Comparison of ENCODE assay signal across 8 mouse cellular contexts in the genomic region with DNA sequence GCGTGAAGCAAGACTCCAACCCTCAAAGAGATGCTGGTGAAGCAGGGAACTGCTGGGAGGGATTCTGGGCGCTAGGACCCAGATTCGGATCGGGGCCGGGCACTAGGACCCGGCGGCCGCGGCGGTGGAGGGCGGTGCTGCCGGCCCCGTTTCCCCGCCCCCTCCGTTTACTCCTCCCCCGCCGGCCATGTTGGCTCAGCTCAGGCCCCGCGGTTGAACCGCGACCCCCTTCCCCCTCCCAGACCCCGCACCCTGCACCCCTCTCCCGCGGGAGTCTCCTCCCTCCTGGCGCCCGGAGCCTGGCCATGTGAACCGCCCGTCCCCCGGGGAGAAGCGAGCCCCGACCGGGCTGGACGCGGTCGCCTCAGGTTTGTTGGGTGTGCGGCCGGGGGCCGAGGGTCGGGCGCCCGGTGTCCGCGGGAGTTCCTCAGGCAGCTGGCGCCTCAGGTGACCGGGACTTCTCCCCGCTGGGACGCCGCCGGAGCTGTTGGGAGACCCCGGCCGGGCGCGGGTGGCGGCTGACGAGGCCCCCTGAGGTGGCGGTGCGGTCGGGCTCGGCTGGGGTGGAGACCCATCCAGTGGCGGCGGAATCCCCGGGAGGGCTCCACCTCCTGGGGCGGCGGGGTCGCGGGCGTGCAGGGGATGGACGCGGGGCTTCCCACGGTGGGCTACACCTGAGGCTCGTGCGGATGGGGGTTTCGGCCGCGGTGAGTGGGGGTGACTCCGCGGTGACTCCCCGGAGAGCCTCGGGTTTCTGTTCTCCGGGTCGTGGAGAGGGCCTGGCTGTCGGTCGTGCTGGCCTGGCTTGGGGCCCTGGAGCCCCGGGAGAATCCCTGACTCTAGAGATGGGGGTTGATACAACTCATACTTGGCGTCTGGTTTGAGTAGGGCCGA. TPM values are rescaled to one million over a fixed set of nuclear protein-coding genes. Genes with fewer than 3 reads are reported as not detected.
A peak's percentile ranks its signal among the peaks of the same experiment; 100 is the strongest.
DNase-seq lines count a peak whose midpoint lies in the region; ATAC-seq lines count a peak whose summit lies in the region.

No protein-coding gene starts in this region.

- DNase-seq in 416B (ENCODE audit: low read depth): peak; percentile 80
- peak; percentile 90 to 93 for DNase-seq in adrenal gland, postnatal 36 days
- peak; percentile 67 for DNase-seq in heart, adult 8-10 months (ENCODE audit: low spot score)
- DNase-seq in kidney, adult 8-10 months: peak; percentile 54 to 71
- peak; percentile 63 to 76 for DNase-seq in natural killer cell, adult 2 months (ENCODE audit: low spot score in 2 of 2)

- H3K9me3 ChIP-seq in embryonic facial prominence, embryonic 12.5 days: no peaks in the 10 kb centered on the region
- H3K9me3 ChIP-seq in liver, embryonic 12.5 days (replicated peaks): no peaks in the 10 kb centered on the region
- no peaks in the 10 kb centered on the region for H3K9me3 ChIP-seq in stomach, embryonic 14.5 days (ENCODE audit: control insufficient read depth, low read depth, low read length)

- peak overlapping the region; percentile 85 for H3K4me2 ChIP-seq in embryonic facial prominence, embryonic 12.5 days (replicated peaks)
- H3K4me2 ChIP-seq in liver, embryonic 12.5 days: peak overlapping the region; percentile 97
- H3K4me2 ChIP-seq in stomach, embryonic 14.5 days (replicated peaks; ENCODE audit: low read depth, low read length): peak overlapping the region; percentile 82

- no peaks in the 10 kb centered on the region for H3K27me3 ChIP-seq in embryonic facial prominence, embryonic 12.5 days
- H3K27me3 ChIP-seq in liver, embryonic 12.5 days (replicated peaks): no peaks in the 10 kb centered on the region
- H3K27me3 ChIP-seq in stomach, embryonic 14.5 days (ENCODE audit: control insufficient read depth, insufficient read depth, low read length): no peaks in the 10 kb centered on the region

- peak overlapping the region; percentile 90 for H3K9ac ChIP-seq in embryonic facial prominence, embryonic 12.5 days
- H3K9ac ChIP-seq in liver, embryonic 12.5 days: peak overlapping the region; percentile 96
- peak overlapping the region; percentile 88 for H3K9ac ChIP-seq in stomach, embryonic 14.5 days (replicated peaks; ENCODE audit: low read depth, low read length)

- peaks cover 4% of the 10 kb centered on the region; the same call in 1 of the 2 replicates for H3K36me3 ChIP-seq in embryonic facial prominence, embryonic 12.5 days
- H3K36me3 ChIP-seq in liver, embryonic 12.5 days: peaks cover 4% of the 10 kb centered on the region; the same call in 1 of the 2 replicates
- H3K36me3 ChIP-seq in stomach, embryonic 14.5 days (ENCODE audit: control insufficient read depth, insufficient read depth, low read length): no peaks in the 10 kb centered on the region

- H3K27ac ChIP-seq in embryonic facial prominence, embryonic 12.5 days: peak overlapping the region; percentile 80
- peak overlapping the region; percentile 95 for H3K27ac ChIP-seq in liver, embryonic 12.5 days
- peak overlapping the region; percentile 83 for H3K27ac ChIP-seq in stomach, embryonic 14.5 days (ENCODE audit: low read length)

- H3K4me3 ChIP-seq in embryonic facial prominence, embryonic 12.5 days: peak overlapping the region; percentile 100
- peak overlapping the region; percentile 98 for H3K4me3 ChIP-seq in liver, embryonic 12.5 days
- H3K4me3 ChIP-seq in stomach, embryonic 14.5 days (ENCODE audit: low read depth, low read length): peak overlapping the region; percentile 84

- peak; percentile 74 for ATAC-seq in embryonic facial prominence, embryonic 12.5 days (ENCODE audit: insufficient number of reproducible peaks, insufficient read depth, low FRiP score, low TSS enrichment)
- peak; percentile 60 for ATAC-seq in liver, embryonic 12.5 days
- peak; percentile 77 for ATAC-seq in stomach, embryonic 14.5 days (ENCODE audit: insufficient number of reproducible peaks, insufficient read depth, low FRiP score, low read depth)

- peaks cover 38% of the 10 kb centered on the region for H3K4me1 ChIP-seq in embryonic facial prominence, embryonic 12.5 days
- H3K4me1 ChIP-seq in liver, embryonic 12.5 days: peaks cover 58% of the 10 kb centered on the region
- H3K4me1 ChIP-seq in stomach, embryonic 14.5 days (ENCODE audit: control insufficient read depth, insufficient read depth, low read length): peaks cover 33% of the 10 kb centered on the region

- WGBS in embryonic facial prominence, embryonic 12.5 days: under 1% methylated on average over 85 of the region's 86 CpGs
- under 1% methylated on average over 85 of the region's 86 CpGs for WGBS in liver, embryonic 12.5 days (ENCODE audit: insufficient replicate concordance)
- under 1% methylated on average over 79 of the region's 86 CpGs for WGBS in stomach, embryonic 14.5 days

RNA-seq across cellular contexts. Expression of a gene that starts 5.6 kb away (rescaled TPM):
- total RNA-seq in adrenal gland, postnatal 36 days (2021): 10 to 100 TPM; 43.6 to 50.3 TPM
- polyA plus RNA-seq in embryonic facial prominence, embryonic 12.5 days (2016; fragmentation: Nextera tagmentation; extraction: Ambion mirVana): 9.0 and 9.1 TPM in 2 replicates
- total RNA-seq in heart, adult 8-10 months (2022): 10 to 100 TPM; 21.3 to 22.8 (median 22.1) TPM
- 8.0 and 8.6 TPM in 2 replicates for polyA plus RNA-seq in liver, embryonic 12.5 days (2016; fragmentation: Nextera tagmentation; extraction: Ambion mirVana)
- 28.1 and 28.2 TPM in 2 replicates for polyA plus RNA-seq in stomach, embryonic 14.5 days (2014; fragmentation: Nextera tagmentation; extraction: Ambion mirVana)

RNA-seq across cellular contexts. Expression of a gene that starts 13.9 kb away (rescaled TPM):
- total RNA-seq in adrenal gland, postnatal 36 days (2021): 1,000 to 10,000 TPM; 2,942 to 3,172 TPM
- 1,967 TPM in 2 replicates for polyA plus RNA-seq in embryonic facial prominence, embryonic 12.5 days (2016; fragmentation: Nextera tagmentation; extraction: Ambion mirVana)
- 1,000 to 10,000 TPM; 7,887 to 9,725 (median 8,934) TPM for total RNA-seq in heart, adult 8-10 months (2022)
- polyA plus RNA-seq in liver, embryonic 12.5 days (2016; fragmentation: Nextera tagmentation; extraction: Ambion mirVana): 2,130 and 2,180 TPM in 2 replicates
- 2,052 and 2,172 TPM in 2 replicates for polyA plus RNA-seq in stomach, embryonic 14.5 days (2014; fragmentation: Nextera tagmentation; extraction: Ambion mirVana)

RNA-seq across cellular contexts. Expression of a gene that starts 38.2 kb away (rescaled TPM):
- 100 to 1,000 TPM; 182 to 237 TPM for total RNA-seq in adrenal gland, postnatal 36 days (2021)
- 541 and 578 TPM in 2 replicates for polyA plus RNA-seq in embryonic facial prominence, embryonic 12.5 days (2016; fragmentation: Nextera tagmentation; extraction: Ambion mirVana)
- total RNA-seq in heart, adult 8-10 months (2022): 100 to 1,000 TPM in 1 of 4 experiments, 10 to 100 TPM in 3; 77.8 to 104 (median 91.6) TPM
- polyA plus RNA-seq in liver, embryonic 12.5 days (2016; fragmentation: Nextera tagmentation; extraction: Ambion mirVana): 406 and 407 TPM in 2 replicates
- 474 and 487 TPM in 2 replicates for polyA plus RNA-seq in stomach, embryonic 14.5 days (2014; fragmentation: Nextera tagmentation; extraction: Ambion mirVana)

Comparison
In these comparisons a context has a peak if more than half of its experiments do, and no peak if none do; other contexts are left out.
1. Peak in every context shown above with its lines: DNase-seq, ATAC-seq, H3K4me3 ChIP-seq and H3K27ac ChIP-seq.